Mouse (Mus musculus): ENCODE measurements at regions not wholly inside any gene's neighbourhood (a gene's known extent, or its start where the extent isn't known, plus 50 kb on each side); places are given as distances from the start of the nearest gene placed in this dataset.

GRCm38 (mm10) chr10:99676557-99677098, 82.8 kb downstream of the Csl start:
- DNase-seq = no peak

DNA sequence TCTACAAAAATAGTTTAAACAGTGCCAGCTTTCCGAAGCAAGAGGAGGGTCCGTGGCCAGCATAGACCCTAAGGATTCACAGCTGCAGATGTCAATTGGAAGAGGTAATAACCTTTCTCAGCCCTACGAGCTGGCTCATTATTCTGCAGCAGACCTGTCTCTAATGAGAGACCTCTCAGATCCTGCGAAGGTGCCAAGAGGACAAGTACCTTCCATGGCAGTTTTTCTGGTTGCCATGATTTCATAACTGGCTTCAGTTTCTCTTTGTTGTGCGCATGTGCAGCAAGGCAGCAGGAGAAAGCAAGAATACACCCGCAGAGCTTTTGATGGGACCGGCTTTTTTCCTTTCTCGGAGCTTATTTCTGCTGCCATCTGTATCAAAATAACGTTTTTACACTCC, 81.4 kb downstream of the Csl start:
- peak; percentile 63 for DNase-seq

DNA sequence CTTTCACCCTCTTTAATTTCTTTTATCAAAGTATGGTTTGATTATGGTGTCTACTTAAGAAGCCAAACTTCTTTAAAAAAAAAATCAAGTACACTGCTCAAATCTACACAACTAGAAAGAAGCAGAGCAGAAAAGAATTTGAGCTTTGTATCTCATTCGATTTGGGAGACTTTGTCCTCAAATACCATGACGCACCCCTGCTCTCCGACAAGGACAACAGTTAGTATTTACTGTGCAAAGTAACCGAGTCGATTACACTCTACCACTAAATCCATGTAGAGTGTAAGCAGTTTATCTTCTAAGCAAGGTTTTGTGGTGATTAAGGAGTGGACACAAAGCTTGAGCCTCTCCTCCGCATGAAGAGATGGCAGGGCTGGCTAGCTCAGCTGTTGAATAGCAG, 79.6 kb downstream of the Csl start:
- DNase-seq = no peak

- DNase-seq = no peak
Measured at GRCm38 (mm10) chr10:99681932-99682331, 77.5 kb downstream of the Csl start.

DNA sequence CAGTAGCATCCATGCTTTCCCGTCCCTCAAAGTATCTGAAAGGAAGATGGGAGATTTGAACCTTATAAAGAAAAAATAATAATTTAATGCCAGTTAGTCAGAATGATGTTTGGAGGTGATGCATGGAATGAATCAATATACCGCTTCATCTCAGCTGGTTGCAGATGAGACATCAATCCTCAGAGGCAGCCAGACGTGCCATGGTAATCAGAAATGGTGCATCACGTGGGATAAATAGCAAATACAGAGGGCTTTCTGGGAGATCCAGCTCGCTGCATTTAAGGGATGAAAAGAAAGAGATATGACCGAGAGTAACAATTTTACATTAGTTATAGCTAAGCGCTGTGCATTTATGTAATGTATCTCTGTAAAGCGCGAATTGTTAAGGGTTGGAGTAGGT, 77.1 kb downstream of the Csl start:
- no peak for DNase-seq

DNA sequence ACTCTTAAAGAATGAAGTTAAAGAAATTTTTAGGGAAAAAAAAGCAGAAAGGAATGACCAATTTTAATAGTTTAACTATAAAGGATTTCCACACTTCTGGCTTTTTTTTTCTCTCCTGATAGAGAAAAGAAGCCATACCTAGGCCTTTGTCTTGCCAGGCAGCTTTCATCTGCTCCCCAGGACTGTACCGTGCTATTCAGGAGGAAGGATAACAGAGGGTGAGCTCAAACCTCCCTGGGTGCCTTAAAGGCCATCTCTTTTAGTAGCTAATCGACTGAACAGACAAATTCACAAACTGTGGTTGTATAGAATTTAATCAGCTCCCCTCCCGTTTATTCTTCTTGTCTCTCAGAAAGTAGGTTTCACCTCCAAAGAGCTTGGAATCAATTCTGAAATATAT, 76.1 kb downstream of the Csl start:
- DNase-seq = no peak

- DNase-seq = no peak
Measured at GRCm38 (mm10) chr10:99685911-99686310, 73.5 kb downstream of the Csl start.

DNA sequence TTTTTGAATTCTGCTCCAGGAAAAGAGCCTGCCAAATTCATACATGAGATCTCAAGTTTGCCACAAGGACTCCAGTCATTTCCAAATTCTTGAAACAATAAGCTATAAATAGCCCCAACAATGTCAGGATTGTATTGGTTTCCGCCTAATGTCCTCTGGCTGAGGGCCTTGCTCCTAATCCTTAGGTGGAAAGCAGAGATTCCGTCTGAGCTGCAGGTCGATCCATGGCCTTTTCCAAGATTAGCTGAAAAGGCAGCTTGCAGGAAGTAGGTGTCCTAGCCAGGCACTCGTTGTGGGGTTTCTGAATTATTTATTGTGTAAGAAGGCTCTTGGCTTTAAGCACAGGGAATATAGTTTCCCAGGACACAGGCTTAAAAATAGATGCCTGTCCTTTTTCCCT, 72.4 kb downstream of the Csl start:
- DNase-seq = no peak

- DNase-seq = no peak
Measured at GRCm38 (mm10) chr10:99697696-99698095, 61.8 kb downstream of the Csl start.

DNA sequence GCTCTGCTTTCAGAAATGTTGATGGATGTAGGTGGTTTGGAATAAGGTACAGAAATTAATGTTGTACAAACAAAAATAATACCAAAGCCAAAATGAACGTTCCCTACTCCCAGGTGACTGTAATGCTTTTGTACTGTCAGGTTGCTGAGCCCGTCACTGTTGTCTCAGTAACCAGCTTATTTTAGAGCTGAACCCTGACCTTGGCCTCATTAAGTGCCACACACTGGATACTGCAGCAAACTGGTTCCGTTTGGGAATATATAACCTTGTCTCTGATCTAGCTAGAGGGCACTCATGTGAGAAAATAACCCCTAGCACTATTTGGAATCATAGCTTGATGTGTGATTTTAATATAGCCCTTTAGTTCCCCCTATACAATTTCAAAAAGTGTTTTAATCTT, 60.0 kb downstream of the Csl start:
- no peak for DNase-seq

- no peak for DNase-seq
Measured at GRCm38 (mm10) chr10:99700052-99700777, 59.2 kb downstream of the Csl start.
